Mouse (Mus musculus) ovary, adult 18-20 months (tissue): ENCODE data around the gene Ankrd1.

ENCODE experiments used
- DNase-seq: peaks from one replicate; pipeline ENCODE4 v3.0.0; 2022; ENCODE audit warnings: low spot score, mixed read lengths

Ankrd1 gene

DNA sequence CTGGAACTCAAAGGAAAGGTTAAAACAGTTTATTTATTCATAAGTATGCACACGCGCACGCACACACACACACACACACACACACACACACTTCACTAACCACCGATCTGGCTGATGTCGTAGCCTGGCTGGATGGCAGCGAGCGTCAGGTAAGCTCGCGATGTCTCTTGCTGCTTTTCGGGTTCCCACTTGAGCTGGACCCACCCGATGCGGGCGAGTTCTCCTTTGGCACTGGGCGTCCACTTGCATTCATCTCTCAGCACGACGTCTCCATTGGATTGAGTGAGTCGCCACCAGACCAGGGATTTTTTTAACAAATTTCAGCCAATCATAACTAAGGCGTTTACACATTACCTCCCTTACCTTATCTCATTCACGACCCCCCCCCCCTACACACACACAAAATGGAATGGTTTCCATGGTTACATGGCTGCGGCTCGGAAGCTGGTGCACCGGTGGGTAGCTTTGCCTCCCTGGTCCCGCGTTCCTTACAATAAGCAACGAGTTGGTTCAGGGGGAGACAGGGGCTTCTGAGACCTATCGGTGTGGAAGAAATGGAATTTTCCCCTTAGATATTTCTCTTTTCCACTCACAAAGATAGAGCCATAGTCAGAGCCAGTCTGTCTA lies 10.5 kb downstream of the Ankrd1 start:
- DNase-seq: no peak

DNA sequence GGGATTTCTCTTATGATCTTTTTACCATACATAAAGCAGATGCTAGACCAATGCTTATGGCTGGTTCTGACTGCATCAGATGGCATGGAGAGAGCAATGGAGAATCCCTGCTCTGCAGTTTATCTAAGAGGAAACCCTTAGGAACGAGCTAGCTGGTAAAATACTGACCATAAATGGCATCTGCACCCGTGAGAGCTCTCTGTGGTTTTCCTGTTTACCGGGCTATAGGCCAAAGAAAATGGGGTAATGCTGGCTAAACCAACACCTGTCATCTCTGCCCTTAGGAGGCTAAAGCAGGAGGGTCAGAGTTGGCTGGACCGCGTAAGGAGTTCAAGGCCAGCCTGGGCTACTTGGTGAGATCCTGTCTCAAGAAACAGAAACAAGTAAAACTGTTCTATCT lies 16.0 kb downstream of the Ankrd1 start:
- no peak for DNase-seq

DNA sequence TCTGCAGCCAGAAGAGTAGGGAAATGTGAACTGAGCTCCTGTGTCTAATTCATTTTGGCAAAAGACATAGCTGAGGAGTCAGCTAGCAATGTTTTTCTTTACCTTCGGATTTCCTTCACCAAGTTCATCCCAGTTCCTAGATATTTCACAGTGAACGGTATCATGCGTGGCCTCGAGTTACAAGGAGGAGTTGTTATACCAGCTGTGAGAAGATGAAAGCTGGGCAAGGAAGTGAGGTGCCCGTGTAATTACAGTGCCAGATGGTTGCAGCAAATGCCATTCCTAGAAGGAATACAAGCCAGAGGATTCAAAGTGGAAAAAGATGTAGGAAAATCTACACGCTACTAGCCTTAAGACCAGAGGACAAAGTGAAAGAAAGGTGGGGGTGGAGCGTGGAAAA lies 21.0 kb downstream of the Ankrd1 start:
- no peak for DNase-seq

DNA sequence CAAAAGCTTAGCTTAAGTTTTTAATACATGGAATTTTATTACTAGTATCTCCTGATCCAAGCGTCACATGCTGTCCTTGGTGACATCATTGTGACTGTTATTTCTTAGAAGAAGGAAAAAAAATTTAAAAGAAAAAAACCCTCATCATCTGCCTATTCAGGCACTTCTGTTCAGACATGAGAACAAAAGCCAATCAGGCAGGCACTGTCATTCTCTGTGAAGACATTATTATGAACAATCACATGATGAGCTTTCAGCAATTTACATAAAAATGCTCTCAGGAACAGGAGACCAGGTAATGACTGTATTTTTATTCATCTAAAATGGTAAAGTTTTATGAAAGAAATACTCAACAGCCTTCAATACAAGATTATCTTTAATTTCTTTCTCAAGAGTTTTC lies 21.6 kb downstream of the Ankrd1 start:
- DNase-seq: no peak

DNA sequence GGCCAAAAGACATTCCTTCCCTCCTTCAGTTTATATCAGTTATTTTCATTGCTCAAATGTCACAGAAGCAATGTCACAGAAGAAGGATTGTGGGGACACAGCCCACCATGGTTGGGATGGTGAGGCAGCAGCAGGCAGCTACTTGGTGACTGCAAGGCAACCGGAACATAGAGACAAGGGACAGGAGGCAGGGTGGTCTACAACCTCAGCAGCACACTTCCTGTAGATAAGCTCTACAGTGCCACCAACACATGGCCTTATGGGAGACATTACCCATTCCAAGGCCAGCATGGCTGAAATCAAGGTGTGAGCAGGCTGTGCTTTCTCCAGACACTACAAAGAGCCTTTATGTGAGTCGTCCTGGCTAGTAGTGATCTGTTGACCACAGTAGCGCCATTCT lies 22.7 kb downstream of the Ankrd1 start:
- no peak for DNase-seq

DNA sequence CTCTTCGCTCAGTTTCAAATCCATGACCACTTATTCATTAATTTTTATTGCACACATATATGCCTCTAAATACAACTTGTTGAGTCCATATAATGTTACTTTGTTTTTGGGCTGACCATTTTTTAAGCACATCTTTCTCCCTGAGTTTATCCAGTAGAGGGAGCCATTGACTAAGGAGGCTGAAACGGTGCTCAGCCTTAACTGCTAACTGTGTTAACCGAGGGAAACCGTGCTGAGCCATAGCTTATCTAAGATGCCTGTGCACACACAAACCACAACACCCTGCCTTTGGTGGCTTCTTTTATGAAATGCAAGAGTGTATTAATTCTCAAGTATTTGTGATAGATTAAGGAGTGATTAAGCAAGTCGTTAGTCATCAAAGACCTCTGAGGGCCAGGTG lies 29.1 kb downstream of the Ankrd1 start:
- DNase-seq: no peak

DNA sequence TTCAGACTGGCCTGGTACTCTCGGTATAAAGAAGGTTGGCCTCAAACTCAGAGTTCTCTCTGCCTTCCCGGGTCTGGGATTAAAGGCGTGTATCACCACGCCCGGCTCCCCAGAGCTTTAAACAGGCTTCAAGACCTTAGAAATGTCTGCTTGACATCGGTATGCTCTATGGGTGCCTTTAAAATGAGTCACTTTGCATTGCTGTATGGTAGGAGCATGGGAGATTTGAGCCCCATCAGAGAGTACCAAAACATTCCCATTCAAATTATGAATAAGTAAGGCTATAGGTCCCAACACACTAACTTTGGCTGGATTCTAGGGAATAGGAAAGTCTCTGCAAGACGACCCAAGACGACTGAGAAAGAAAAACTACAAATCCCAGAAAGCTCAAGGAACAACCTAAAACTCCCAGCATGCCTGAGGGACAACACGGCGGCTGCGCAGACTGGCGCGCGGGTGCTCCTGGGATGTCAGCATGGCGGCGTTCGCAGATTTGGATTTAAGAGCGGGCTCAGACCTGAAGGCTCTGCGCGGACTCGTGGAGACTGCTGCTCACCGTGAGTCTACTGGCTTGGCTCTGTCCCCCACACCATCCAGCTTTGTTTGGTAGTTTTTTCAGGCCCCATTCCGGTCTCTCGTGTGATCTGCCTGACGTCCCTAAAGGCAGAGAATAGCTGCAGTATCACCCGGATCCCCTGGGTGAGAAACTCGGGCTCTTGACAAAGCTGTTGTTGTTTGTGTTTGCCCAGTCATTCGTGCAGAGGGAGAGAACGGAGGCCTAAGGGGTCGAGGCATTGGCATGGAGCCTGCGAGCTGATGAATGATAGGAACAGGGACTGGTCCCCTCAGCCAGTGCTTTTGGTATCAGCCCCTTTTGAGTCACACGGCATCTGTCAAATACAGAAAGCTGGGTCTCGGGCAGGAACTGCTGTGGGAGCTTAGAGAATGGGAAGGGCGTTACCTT lies 36.4 kb downstream of the Ankrd1 start, which contains the start of gene Rpp30:
Gene Rpp30, plus strand, starts transcription at position 455 of the 964 bp plus-strand sequence.
- DNase-seq: peak; percentile 78

DNA sequence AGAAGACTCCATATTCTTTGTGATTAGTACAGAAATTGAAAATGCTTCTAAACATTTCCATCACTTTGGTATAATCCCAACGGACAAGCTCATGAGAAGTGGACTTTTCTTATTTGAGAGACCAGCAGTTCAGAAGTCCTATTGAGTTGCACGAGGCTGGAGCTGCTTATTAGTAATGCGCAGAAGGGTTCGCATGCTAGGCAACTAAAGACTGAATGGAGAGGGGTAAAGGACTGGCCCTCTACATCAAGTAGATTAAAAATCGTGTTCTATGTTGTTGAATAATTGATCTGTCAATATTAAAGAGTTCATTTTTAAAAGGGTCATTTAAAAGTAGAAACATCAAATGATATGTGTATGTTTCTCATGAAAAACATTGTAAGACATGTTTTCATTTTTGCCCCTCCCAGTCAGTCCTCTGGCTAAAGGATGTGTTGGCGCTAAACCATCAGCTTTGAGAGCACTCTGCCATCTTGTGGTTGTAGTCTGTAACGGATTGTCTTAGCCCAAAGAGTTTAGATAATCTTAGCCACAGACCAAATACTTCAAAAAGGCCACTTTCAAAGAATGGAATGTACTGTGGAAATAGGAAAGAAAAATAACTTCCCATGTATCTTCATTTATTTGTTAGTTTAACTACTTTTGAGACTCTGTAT lies 37.2 kb downstream of the Ankrd1 start:
- DNase-seq: no peak

DNA sequence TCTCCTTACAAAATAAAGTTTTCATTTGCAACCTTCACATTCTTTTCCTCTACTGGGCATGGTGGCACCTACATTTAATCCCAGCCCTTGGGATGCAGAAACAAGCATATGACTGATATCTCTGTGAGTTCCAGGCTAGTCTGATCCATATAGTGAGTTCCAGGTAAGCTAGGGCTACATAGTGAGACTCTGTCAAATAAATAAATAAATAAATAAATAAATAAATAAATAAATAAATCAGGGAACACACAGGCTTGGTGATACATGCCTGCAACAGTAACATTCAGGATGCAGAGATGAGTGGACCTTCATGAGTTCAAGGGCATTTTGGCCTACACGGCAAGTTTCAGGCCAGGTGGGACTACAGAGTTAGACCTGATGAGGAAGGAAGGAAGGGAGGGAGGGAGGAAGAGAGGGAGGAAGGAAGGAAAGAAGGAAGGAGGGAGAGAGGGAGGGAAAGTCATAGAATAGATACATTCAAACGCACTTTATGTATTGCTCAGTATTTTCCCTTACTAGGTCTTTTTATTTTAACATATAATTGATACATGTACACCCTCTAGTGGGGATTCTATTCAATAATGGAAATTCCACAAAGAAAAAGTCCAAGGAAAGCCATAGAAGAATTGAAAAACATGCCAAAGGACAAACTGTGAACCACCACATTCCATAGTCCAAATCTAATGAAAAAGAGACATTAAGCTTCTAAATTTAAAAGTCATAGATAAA lies 56.9 kb downstream of the Ankrd1 start:
- DNase-seq: no peak
